Mouse (Mus musculus): Measurements from ENCODE around the gene Slco3a1.

GRCm38 (mm10) chr7:74501187-74501586 lies 53.4 kb downstream of the Slco3a1 start:
- TF ChIP-seq CTCF (IDR thresholded peaks at IDR 0.05; ENCODE audit: low read depth, low read length): no peak
- no peak for TF ChIP-seq POLR2A (IDR thresholded peaks at IDR 0.05; ENCODE audit: insufficient read depth, low read length)

Data from ES-Bruce4 (cell line).